8 mouse cellular contexts compared by ENCODE assay signal in genomic region chr6:52796035-52796598, GRCm38 (mm10).
A peak's percentile ranks its signal among the peaks of the same experiment; 100 is the strongest.
DNase-seq lines count a peak whose midpoint lies in the region; ATAC-seq and TF ChIP-seq lines count a peak whose summit lies in the region.

No protein-coding gene starts in this region.

- peak overlapping the region; percentile 32; the same call in 1 of the 2 replicates for H3K27ac ChIP-seq in liver, embryonic 11.5 days (ENCODE audit: low read depth, low read length)
- H3K27ac ChIP-seq in cerebellum, adult 2 months (ENCODE audit: insufficient read depth, low read length): no peak overlapping the region

- WGBS in liver, embryonic 11.5 days: 74% methylated on average over 9 of the region's 9 CpGs
- 71% methylated on average over 9 of the region's 9 CpGs for WGBS in cerebellum, adult 2 months

- TF ChIP-seq CTCF in cerebellum, adult 2 months (IDR thresholded peaks at IDR 0.05; ENCODE audit: borderline replicate concordance, insufficient read depth, low read depth, low read length): no peak

- no peaks in the 10 kb centered on the region for H3K27me3 ChIP-seq in liver, embryonic 11.5 days (replicated peaks; ENCODE audit: control insufficient read depth, insufficient read depth, low read length)
- no peaks in the 10 kb centered on the region for H3K27me3 ChIP-seq in cerebellum, adult 2 months (ENCODE audit: control insufficient read depth, insufficient read depth, low read length)

- H3K4me3 ChIP-seq in liver, embryonic 11.5 days (ENCODE audit: low read depth, low read length): no peak overlapping the region
- no peak overlapping the region for H3K4me3 ChIP-seq in cerebellum, adult 2 months (replicated peaks; ENCODE audit: insufficient read depth, low read depth, low read length)

- no peaks in the 10 kb centered on the region for H3K36me3 ChIP-seq in liver, embryonic 11.5 days (ENCODE audit: control insufficient read depth, insufficient read depth, low read length)

- no peak overlapping the region for H3K9ac ChIP-seq in liver, embryonic 11.5 days (ENCODE audit: low read depth, low read length)

- peaks cover 3% of the 10 kb centered on the region; the same call in 1 of the 2 replicates for H3K4me1 ChIP-seq in liver, embryonic 11.5 days (replicated peaks; ENCODE audit: control insufficient read depth, insufficient read depth, low read length)
- peaks cover 17% of the 10 kb centered on the region for H3K4me1 ChIP-seq in cerebellum, adult 2 months (ENCODE audit: control insufficient read depth, insufficient read depth, low read length)

- no peak for DNase-seq in liver, embryonic 11.5 days (ENCODE audit: low spot score)
- DNase-seq in liver: no peak
- DNase-seq in cerebellum, adult 2 months: peak; percentile 23 to 38
- DNase-seq in gastrocnemius, postnatal 25 days: peak; percentile 33
- DNase-seq in kidney, adult 8-10 months: peak; percentile 6 to 15
- DNase-seq in left cerebral cortex, adult 11 months (ENCODE audit: low spot score): no peak
- DNase-seq in thymus, postnatal 10 days (ENCODE audit: low spot score in 2 of 2): no peak

- no peak for TF ChIP-seq POLR2A in cerebellum, adult 2 months (IDR thresholded peaks at IDR 0.05; ENCODE audit: borderline replicate concordance, insufficient read depth, low read length)

- H3K9me3 ChIP-seq in liver, embryonic 11.5 days (ENCODE audit: control insufficient read depth, low read length): no peaks in the 10 kb centered on the region

- no peak overlapping the region for H3K4me2 ChIP-seq in liver, embryonic 11.5 days

- ATAC-seq in liver, embryonic 11.5 days (replicated peaks; ENCODE audit: low FRiP score): no peak
- no peak for ATAC-seq in erythroid progenitor cell, adult 5-6 weeks (replicated peaks; ENCODE audit: low FRiP score, poor library complexity, severe bottlenecking)

Comparison
In these comparisons a context has a peak if more than half of its experiments do, and no peak if none do; other contexts are left out.
1. DNase-seq: peak in cerebellum, adult 2 months (2 of 2), gastrocnemius, postnatal 25 days (single experiment) and kidney, adult 8-10 months (2 of 2); none in liver, embryonic 11.5 days (single experiment), liver (single experiment), left cerebral cortex, adult 11 months (single experiment) and thymus, postnatal 10 days (0 of 2).